Mouse (Mus musculus) limb, embryonic 13.5 days (tissue): ENCODE measurements at regions not wholly inside any gene's neighbourhood (a gene's known extent, or its start where the extent isn't known, plus 50 kb on each side); places are given as distances from the start of the nearest gene placed in this dataset.

Source experiments
- ATAC-seq: fragments of 200-750 bp; cut with Nextera tagmentation; 2 replicates; pipeline ENCODE4 v1.8.0; 2017; ENCODE audit warnings: low read depth, moderate number of reproducible peaks, moderate TSS enrichment; ENCODE audit not compliant: low FRiP score
- H3K27ac ChIP-seq: fragments of 300-500 bp; sonication (generic); 2 replicates; pipeline ENCODE4 v1.5.1; 2015; ENCODE audit warnings: inconsistent platforms, mild to moderate bottlenecking, moderate library complexity
- H3K27me3 ChIP-seq: fragments of 300-500 bp; sonication (generic); 2 replicates; pipeline ENCODE4 v1.6.1; 2015; ENCODE audit warnings: mild to moderate bottlenecking, inconsistent platforms
- H3K36me3 ChIP-seq: fragments of 300-500 bp; sonication (generic); 2 replicates; pipeline ENCODE4 v1.6.1; 2015; ENCODE audit warnings: inconsistent platforms, mild to moderate bottlenecking, moderate library complexity
- H3K4me1 ChIP-seq: fragments of 300-500 bp; sonication (generic); 2 replicates; pipeline ENCODE4 v1.6.1; 2015; ENCODE audit warnings: inconsistent platforms
- H3K4me2 ChIP-seq: fragments of 300-500 bp; sonication (generic); replicated peaks from 2 replicates; pipeline ENCODE4 v1.6.1; 2015; ENCODE audit warnings: inconsistent platforms, mild to moderate bottlenecking, moderate library complexity
- H3K4me3 ChIP-seq: fragments of 300-500 bp; sonication (generic); 2 replicates; pipeline ENCODE4 v1.5.1; 2015; ENCODE audit warnings: moderate library complexity, mild to moderate bottlenecking, inconsistent platforms
- H3K9ac ChIP-seq: fragments of 300-500 bp; sonication (generic); 2 replicates; pipeline ENCODE4 v1.6.1; 2015; ENCODE audit warnings: mild to moderate bottlenecking, inconsistent platforms
- H3K9me3 ChIP-seq: fragments of 300-500 bp; sonication (generic); 2 replicates; pipeline ENCODE4 v1.6.1; 2016; ENCODE audit warnings: inconsistent platforms
- WGBS: fragments of 180-500 bp; shearing (Covaris S2); methylation state at CpG from one replicate; pipeline ENCODE4 v1.1.7; 2015; 5-methylcytosine and 5-hydroxymethylcytosine counted together

DNA sequence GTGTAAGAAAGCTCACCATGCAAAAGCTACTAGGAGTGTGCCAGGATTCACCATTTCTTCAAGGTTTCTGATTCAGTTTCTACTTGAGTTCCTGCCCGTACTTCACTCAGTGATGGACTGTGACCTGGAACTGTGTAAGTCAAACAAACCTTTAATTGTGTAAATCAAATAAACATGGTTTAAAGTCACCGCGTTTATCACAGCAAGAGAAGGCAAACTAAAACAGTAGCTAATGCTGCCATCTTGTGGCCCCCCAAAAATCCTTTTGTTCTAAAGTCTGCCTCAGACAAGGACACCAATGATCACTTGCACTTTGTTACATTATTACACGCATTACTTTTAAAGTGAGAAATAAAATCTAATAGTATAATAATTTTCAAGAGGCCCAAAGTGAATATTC is 63.6 kb upstream of the Dcx start:
- 23% methylated on average over 4 of the region's 4 CpGs for WGBS
- Histone ChIP-seq H3K27me3 (no peaks in the 10 kb centered on the region), H3K4me2 (peak overlapping the region; percentile 38; the same call in 1 of the 2 replicates), H3K9me3 (no peaks in the 10 kb centered on the region), H3K27ac (no peak overlapping the region), H3K36me3 (no peaks in the 10 kb centered on the region), H3K4me3 (no peak overlapping the region), H3K4me1 (no peaks in the 10 kb centered on the region), H3K9ac (no peak overlapping the region)
- no peak for ATAC-seq
